Mouse (Mus musculus) bone marrow, adult 2 months (tissue): ENCODE data around the gene Nek11.

Experiments used
- CTCF ChIP-seq: fragments of 200-500 bp; IDR thresholded peaks from 2 replicates; pipeline ENCODE4 v1.5.1; 2011; ENCODE audit warnings: low read length, control low read depth; ENCODE audit not compliant: control insufficient read depth, insufficient read depth
- POLR2A ChIP-seq: fragments of 200-500 bp; IDR thresholded peaks from 2 replicates; pipeline ENCODE4 v1.6.1; 2011; ENCODE audit warnings: low read depth, mild to moderate bottlenecking, control low read depth, low read length, borderline replicate concordance; ENCODE audit not compliant: control insufficient read depth

DNA sequence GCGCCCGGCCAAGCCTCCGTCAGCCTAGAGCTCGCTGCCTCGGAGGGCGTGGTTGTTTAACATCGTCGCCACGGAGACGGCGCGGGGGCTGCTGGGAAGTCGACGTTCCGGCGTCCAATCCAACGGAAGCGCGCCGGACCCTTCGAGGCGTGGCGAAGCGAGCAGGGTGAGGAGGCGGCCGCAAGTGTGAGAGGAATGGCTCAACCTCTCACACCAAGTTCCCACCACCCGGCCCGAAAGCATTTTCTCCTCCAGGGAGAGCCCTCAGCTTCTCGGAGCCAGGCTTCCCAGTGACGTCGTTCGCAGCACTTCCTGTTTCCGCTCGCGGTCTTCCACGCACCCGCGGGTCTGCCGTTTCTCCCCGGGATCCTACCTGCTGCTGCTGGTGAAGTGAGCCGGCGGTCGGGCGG, at the start of gene Nek11, which contains the start of gene Aste1:
- TF ChIP-seq POLR2A (peak; percentile 69; the same call in 1 of the 2 replicates), CTCF (no peak)
